Mouse (Mus musculus) MEL (cell line): ENCODE data around the gene Xlr3c.
"Not testable (repeated sequence)": the region's sequence is repeated elsewhere in the genome, so short reads cannot be mapped to it uniquely, and the experiment has no call there.

Experiments
- CTCF ChIP-seq, 3 experiments: IDR thresholded peaks in 2 of 3; conservative IDR thresholded peaks in 1 of 3; 2 replicates each; pipeline ENCODE4 v1.5.1; 2011 to 2012; ENCODE audit warnings: low read length in 3 of 3, low read depth in 2 of 3, mild to moderate bottlenecking in 2 of 3, improper control_type of control experiment in 1 of 3, inconsistent platforms in 1 of 3, mixed read lengths in 1 of 3, moderate library complexity in 1 of 3; ENCODE audit not compliant: control insufficient read depth in 1 of 3, insufficient read depth in 1 of 3, poor library complexity in 1 of 3, severe bottlenecking in 1 of 3
- EP300 ChIP-seq, 2 experiments: IDR thresholded peaks; 2 replicates each; pipeline ENCODE4 v1.6.1; 2011; ENCODE audit warnings: improper control_type of control experiment in 2 of 2, low read length in 2 of 2, low read depth in 1 of 2, mild to moderate bottlenecking in 1 of 2
- POLR2A ChIP-seq, 2 experiments: IDR thresholded peaks; 2 replicates each; pipeline ENCODE4 v1.6.1; 2011 to 2012; ENCODE audit warnings: low read length in 2 of 2, mild to moderate bottlenecking in 2 of 2, control low read depth in 1 of 2, improper control_type of control experiment in 1 of 2, low read depth in 1 of 2, moderate library complexity in 1 of 2; ENCODE audit not compliant: control insufficient read depth in 1 of 2, insufficient read depth in 1 of 2, poor library complexity in 1 of 2
- RCOR1 ChIP-seq: IDR thresholded peaks from 2 replicates; pipeline ENCODE4 v1.6.1; 2012; ENCODE audit warnings: low read depth, mild to moderate bottlenecking, inconsistent platforms, low read length, improper control_type of control experiment
- TAL1 ChIP-seq: IDR thresholded peaks from 2 replicates; pipeline ENCODE4 v1.6.1; 2012; ENCODE audit warnings: mild to moderate bottlenecking, inconsistent platforms, low read length, moderate library complexity, mixed read lengths

GRCm38 (mm10) chrX:73242821-73243325 is 22.3 kb downstream of the Xlr3c start, which contains the start of gene Xlr4c:
- not testable (repeated sequence) for TF ChIP-seq TAL1; RCOR1; CTCF (IDR thresholded peaks at IDR 0.05 in 2 of 3, conservative IDR thresholded peaks at IDR 0.05 in 1 of 3; ENCODE audit: control insufficient read depth in 1 of 3, insufficient read depth in 1 of 3, low read depth in 2 of 3, low read length in 3 of 3, poor library complexity in 1 of 3, severe bottlenecking in 1 of 3); EP300 (IDR thresholded peaks at IDR 0.05; ENCODE audit: low read depth in 1 of 2, low read length in 2 of 2)
- peak in 1 of 2 experiments; percentile 22; a peak in 1 of 4 replicates for TF ChIP-seq POLR2A (IDR thresholded peaks at IDR 0.05; ENCODE audit: control insufficient read depth in 1 of 2, insufficient read depth in 1 of 2, low read depth in 1 of 2, low read length in 2 of 2, poor library complexity in 1 of 2)
